Mouse (Mus musculus) lung, adult 2 months (tissue): ENCODE data around the gene Tha1.

Experiments
- CTCF ChIP-seq: fragments of 200-500 bp; IDR thresholded peaks from 2 replicates; pipeline ENCODE4 v1.5.1; 2011; ENCODE audit warnings: mild to moderate bottlenecking, low read length, control low read depth; ENCODE audit not compliant: insufficient read depth
- POLR2A ChIP-seq: fragments of 200-500 bp; IDR thresholded peaks from 2 replicates; pipeline ENCODE4 v1.6.1; 2011; ENCODE audit warnings: low read depth, mild to moderate bottlenecking, control low read depth, low read length, borderline replicate concordance; ENCODE audit errors: extremely low read depth

DNA sequence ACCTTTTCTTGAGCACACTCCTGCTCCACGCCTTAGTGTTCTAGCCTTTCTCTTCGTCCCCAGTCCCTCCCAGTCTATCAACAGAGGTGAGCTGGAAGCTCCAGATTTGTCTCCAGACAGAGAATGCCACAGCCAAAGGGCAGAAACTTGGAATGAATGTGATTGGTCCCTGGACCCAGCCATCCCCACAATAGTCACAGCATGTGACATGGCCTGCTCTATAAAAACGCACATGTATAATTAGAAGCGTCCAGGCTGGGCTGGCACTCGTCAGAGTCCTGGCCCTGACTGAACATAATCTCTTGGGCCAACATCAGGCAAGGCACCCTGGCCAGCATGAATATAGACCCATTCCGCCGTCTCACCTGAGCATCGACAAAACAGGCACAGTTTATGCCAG lies 54.2 kb downstream of the Tha1 start:
- no peak for TF ChIP-seq CTCF
- TF ChIP-seq POLR2A = 0 out of 2 replicates have a peak, but pooled peaks have one; percentile 11
